10 mouse cellular contexts compared by ENCODE assay signal in genomic region chr9:59292493-59292875, GRCm38 (mm10). TPM values are rescaled to one million over a fixed set of nuclear protein-coding genes. Genes with fewer than 3 reads are reported as not detected.
DNase-seq lines count a peak whose midpoint lies in the region; ATAC-seq lines count a peak whose summit lies in the region.
"Had no signal": no experiment of that assay in that cellular context is flagged by ENCODE, and none has a peak within 500 bp of the region (broad histone marks: within the 10 kb centered on the region; RNA-seq: fewer than 3 reads in every experiment).

No protein-coding gene starts in this region.

- peak overlapping the region; percentile 70 for H3K4me2 ChIP-seq in kidney, embryonic 14.5 days (replicated peaks; ENCODE audit: low read depth, low read length)
- peak overlapping the region; percentile 75 for H3K4me2 ChIP-seq in hindbrain, embryonic 16.5 days (ENCODE audit: low read length)
- peak overlapping the region; percentile 57 for H3K4me2 ChIP-seq in midbrain, embryonic 14.5 days (ENCODE audit: low read length)

- H3K27ac ChIP-seq in kidney, embryonic 14.5 days (ENCODE audit: low read depth, low read length) = no peak overlapping the region
- H3K27ac ChIP-seq in brown adipose tissue, adult 24 weeks (replicated peaks; ENCODE audit: low read depth, low read length) = no peak overlapping the region
- no peak overlapping the region for H3K27ac ChIP-seq in hindbrain, embryonic 16.5 days (ENCODE audit: low read depth, low read length)
- H3K27ac ChIP-seq in midbrain, embryonic 14.5 days (replicated peaks; ENCODE audit: low read depth, low read length) = no peak overlapping the region

- no peak for ATAC-seq in kidney, embryonic 14.5 days (ENCODE audit: low FRiP score, low TSS enrichment)
- no peak for ATAC-seq in hindbrain, embryonic 16.5 days
- no peak for ATAC-seq in midbrain, embryonic 14.5 days (ENCODE audit: low FRiP score, low TSS enrichment)

- peak overlapping the region; percentile 90 for H3K4me3 ChIP-seq in kidney, embryonic 14.5 days (ENCODE audit: low read length)
- 0 out of 2 replicates have a peak overlapping the region, but pooled peaks have one; percentile 8 for H3K4me3 ChIP-seq in brown adipose tissue, adult 24 weeks (ENCODE audit: insufficient read depth, low read depth, low read length)
- H3K4me3 ChIP-seq in hindbrain, embryonic 16.5 days (ENCODE audit: low read length) = peak overlapping the region; percentile 97
- peak overlapping the region; percentile 76 for H3K4me3 ChIP-seq in midbrain, embryonic 14.5 days (replicated peaks; ENCODE audit: low read depth, low read length)

- no peaks in the 10 kb centered on the region for H3K9me3 ChIP-seq in kidney, embryonic 14.5 days (ENCODE audit: control insufficient read depth, low read length)
- no peaks in the 10 kb centered on the region for H3K9me3 ChIP-seq in hindbrain, embryonic 16.5 days (ENCODE audit: control insufficient read depth, low read length)
- no peaks in the 10 kb centered on the region for H3K9me3 ChIP-seq in midbrain, embryonic 14.5 days (ENCODE audit: control insufficient read depth, low read length)

- WGBS in kidney, embryonic 14.5 days = 32% methylated on average over 3 of the region's 3 CpGs
- WGBS in hindbrain, embryonic 16.5 days = 51% methylated on average over 3 of the region's 3 CpGs
- WGBS in midbrain, embryonic 14.5 days = 56% methylated on average over 3 of the region's 3 CpGs

- H3K27me3 ChIP-seq in kidney, embryonic 14.5 days (ENCODE audit: control insufficient read depth, insufficient read depth, low read length) = no peaks in the 10 kb centered on the region
- H3K27me3 ChIP-seq in hindbrain, embryonic 16.5 days (replicated peaks; ENCODE audit: control insufficient read depth, insufficient read depth, low read length) = no peaks in the 10 kb centered on the region
- H3K27me3 ChIP-seq in midbrain, embryonic 14.5 days (ENCODE audit: control insufficient read depth, insufficient read depth, low read length) = no peaks in the 10 kb centered on the region

- H3K36me3 ChIP-seq in kidney, embryonic 14.5 days (ENCODE audit: control insufficient read depth, insufficient read depth, low read length) = peaks cover 2% of the 10 kb centered on the region; the same call in 1 of the 2 replicates
- no peaks in the 10 kb centered on the region for H3K36me3 ChIP-seq in hindbrain, embryonic 16.5 days (ENCODE audit: control insufficient read depth, insufficient read depth, low read length)
- H3K36me3 ChIP-seq in midbrain, embryonic 14.5 days (ENCODE audit: control insufficient read depth, insufficient read depth, low read length) = no peaks in the 10 kb centered on the region

- peaks cover 6% of the 10 kb centered on the region; the same call in 1 of the 2 replicates for H3K4me1 ChIP-seq in kidney, embryonic 14.5 days (ENCODE audit: control insufficient read depth, insufficient read depth, low read length)
- H3K4me1 ChIP-seq in brown adipose tissue, adult 24 weeks (ENCODE audit: control insufficient read depth, insufficient read depth, insufficient read length, low read length) = no peaks in the 10 kb centered on the region
- H3K4me1 ChIP-seq in hindbrain, embryonic 16.5 days (ENCODE audit: control insufficient read depth, insufficient read depth, low read depth, low read length) = peaks cover 7% of the 10 kb centered on the region
- peaks cover 15% of the 10 kb centered on the region for H3K4me1 ChIP-seq in midbrain, embryonic 14.5 days (ENCODE audit: control insufficient read depth, insufficient read depth, low read length)

- 0 out of 2 replicates have a peak overlapping the region, but pooled peaks have one; percentile 93 for H3K9ac ChIP-seq in kidney, embryonic 14.5 days (ENCODE audit: low read depth, low read length)
- no peak overlapping the region for H3K9ac ChIP-seq in hindbrain, embryonic 16.5 days (ENCODE audit: low read depth, low read length)
- H3K9ac ChIP-seq in midbrain, embryonic 14.5 days (replicated peaks; ENCODE audit: low read length) = peak overlapping the region; percentile 81; the same call in 1 of the 2 replicates

- DNase-seq in kidney, postnatal 25 days = no peak
- no peak for DNase-seq in midbrain, embryonic 14.5 days
- DNase-seq in cerebellum, adult 8-10 months = no peak
- DNase-seq in cerebellum, postnatal 14 days = no peak
- DNase-seq in left cerebral cortex, adult 18-20 months (ENCODE audit: low spot score in 2 of 2) = no peak
- DNase-seq: embryo, embryonic 11 days; retina, postnatal 1 day had no signal

RNA-seq across cellular contexts. Expression of gene Adpgk, which starts 1.1 kb away (rescaled TPM):
- 34.9 and 45.5 TPM in 2 replicates for polyA plus RNA-seq in kidney, embryonic 14.5 days (2014; fragmentation: Nextera tagmentation; extraction: Ambion mirVana)
- 9.3 and 9.7 TPM in 2 replicates for polyA plus RNA-seq in brown adipose tissue, adult 24 weeks (2012; ENCODE audit: insufficient read depth, insufficient read length, missing spikeins)
- polyA plus RNA-seq in hindbrain, embryonic 16.5 days (2015; fragmentation: Nextera tagmentation; extraction: Ambion mirVana) = 22.6 and 25.7 TPM in 2 replicates
- 19.2 and 24.0 TPM in 2 replicates for polyA plus RNA-seq in midbrain, embryonic 14.5 days (2014; fragmentation: Nextera tagmentation; extraction: Ambion mirVana)
- 10 to 100 TPM; 13.6 to 16.3 TPM for total RNA-seq in left cerebral cortex, adult 18-20 months (2021)

Comparison
In these comparisons a context has a peak if more than half of its experiments do, and no peak if none do; other contexts are left out.
1. H3K4me3 ChIP-seq: peak in every context shown above with its lines; median percentile 97 in hindbrain, embryonic 16.5 days; 90 in kidney, embryonic 14.5 days; 76 in midbrain, embryonic 14.5 days; 8 in brown adipose tissue, adult 24 weeks.